Mouse (Mus musculus) lung, embryonic 14.5 days (tissue): ENCODE measurements at regions not wholly inside any gene's neighbourhood (a gene's known extent, or its start where the extent isn't known, plus 50 kb on each side); places are given as distances from the start of the nearest gene placed in this dataset.

Experiments used
- ATAC-seq: fragments of 200-750 bp; cut with Nextera tagmentation; 2 replicates; pipeline ENCODE4 v1.8.0; 2017; ENCODE audit warnings: mild to moderate bottlenecking, moderate TSS enrichment, moderate library complexity; ENCODE audit not compliant: insufficient read depth
- DNase-seq: peaks from one replicate; pipeline ENCODE4 v3.0.0-alpha.2; 2015
- H3K27ac ChIP-seq: fragments of 300-500 bp; sonication (generic); 2 replicates; pipeline ENCODE4 v1.5.1; 2014; ENCODE audit warnings: low read depth, mild to moderate bottlenecking, moderate library complexity
- H3K27me3 ChIP-seq: fragments of 300-500 bp; sonication (generic); 2 replicates; pipeline ENCODE4 v1.6.1; 2014; ENCODE audit warnings: low read length, control low read depth; ENCODE audit not compliant: insufficient read depth
- H3K36me3 ChIP-seq: fragments of 300-500 bp; sonication (generic); 2 replicates; pipeline ENCODE4 v1.6.1; 2014; ENCODE audit warnings: control low read depth; ENCODE audit not compliant: insufficient read depth
- H3K4me1 ChIP-seq: fragments of 300-500 bp; sonication (generic); 2 replicates; pipeline ENCODE4 v1.6.1; 2014; ENCODE audit warnings: antibody characterized with exemption, control low read depth; ENCODE audit not compliant: insufficient read depth
- H3K4me2 ChIP-seq: fragments of 300-500 bp; sonication (generic); 2 replicates; pipeline ENCODE4 v1.6.1; 2014; ENCODE audit warnings: mild to moderate bottlenecking
- H3K4me3 ChIP-seq: fragments of 300-500 bp; sonication (generic); 2 replicates; pipeline ENCODE4 v1.5.1; 2014; ENCODE audit warnings: low read depth, low read length
- H3K9ac ChIP-seq: fragments of 300-500 bp; sonication (generic); 2 replicates; pipeline ENCODE4 v1.6.1; 2014
- H3K9me3 ChIP-seq: fragments of 300-500 bp; sonication (generic); 2 replicates; pipeline ENCODE4 v1.6.1; 2016; ENCODE audit warnings: low read depth, low read length, control low read depth
- CTCF ChIP-seq: IDR thresholded peaks from 2 replicates; pipeline ENCODE4 v1.5.1; 2016; ENCODE audit warnings: antibody characterized with exemption, low read depth
- WGBS: fragments of 180-500 bp; shearing (Covaris S2); extraction: QIAGEN DNeasy Blood & Tissue Kit; methylation state at CpG from one replicate; pipeline ENCODE4 v1.1.7; 2014; 5-methylcytosine and 5-hydroxymethylcytosine counted together

- Histone ChIP-seq H3K27me3 (no peaks in the 10 kb centered on the region), H3K4me3 (no peak overlapping the region), H3K9me3 (no peaks in the 10 kb centered on the region), H3K36me3 (no peaks in the 10 kb centered on the region), H3K4me2 (no peak overlapping the region), H3K4me1 (no peaks in the 10 kb centered on the region), H3K9ac (no peak overlapping the region), H3K27ac (no peak overlapping the region)
- TF ChIP-seq CTCF = no peak
- ATAC-seq (no peak), DNase-seq (no peak)
- 76% methylated on average over 2 of the region's 2 CpGs for WGBS
Observed at GRCm38 (mm10) chr3:31440282-31440681, 130.1 kb upstream of the Slc7a14 start.

- ATAC-seq = no peak
- Histone ChIP-seq H3K27me3 (no peaks in the 10 kb centered on the region), H3K4me2 (no peak overlapping the region), H3K9me3 (no peaks in the 10 kb centered on the region), H3K36me3 (no peaks in the 10 kb centered on the region), H3K27ac (no peak overlapping the region), H3K4me3 (no peak overlapping the region), H3K4me1 (no peaks in the 10 kb centered on the region), H3K9ac (no peak overlapping the region)
- WGBS = 41% methylated on average over 3 of the region's 3 CpGs
- peak; percentile 69 for DNase-seq
- no peak for TF ChIP-seq CTCF
Observed at GRCm38 (mm10) chr3:31437970-31438369, 127.8 kb upstream of the Slc7a14 start.

GRCm38 (mm10) chr3:31435204-31435963 is 125.2 kb upstream of the Slc7a14 start:
- H3K4me1 ChIP-seq = no peaks in the 10 kb centered on the region
- H3K27ac ChIP-seq = no peak overlapping the region
- H3K9ac ChIP-seq = no peak overlapping the region
- DNase-seq (no peak), ATAC-seq (no peak)
- no peak overlapping the region for H3K4me2 ChIP-seq
- H3K36me3 ChIP-seq = no peaks in the 10 kb centered on the region
- no peaks in the 10 kb centered on the region for H3K9me3 ChIP-seq
- 60% methylated on average over 3 of the region's 3 CpGs for WGBS
- H3K27me3 ChIP-seq = no peaks in the 10 kb centered on the region
- H3K4me3 ChIP-seq = no peak overlapping the region
- TF ChIP-seq CTCF = no peak

GRCm38 (mm10) chr3:31433201-31433600 is 123.0 kb upstream of the Slc7a14 start:
- DNase-seq (no peak), ATAC-seq (no peak)
- WGBS = 83% methylated on average over 9 of the region's 9 CpGs
- no peak overlapping the region for H3K27ac ChIP-seq
- peak; percentile 35 for TF ChIP-seq CTCF
- H3K4me1 ChIP-seq = no peaks in the 10 kb centered on the region
- no peak overlapping the region for H3K4me2 ChIP-seq
- no peak overlapping the region for H3K9ac ChIP-seq
- no peaks in the 10 kb centered on the region for H3K27me3 ChIP-seq
- no peaks in the 10 kb centered on the region for H3K9me3 ChIP-seq
- no peaks in the 10 kb centered on the region for H3K36me3 ChIP-seq
- no peak overlapping the region for H3K4me3 ChIP-seq

- no peak for TF ChIP-seq CTCF
- no peak overlapping the region for H3K4me2 ChIP-seq
- 72% methylated on average over 14 of the region's 14 CpGs for WGBS
- H3K4me3 ChIP-seq = no peak overlapping the region
- no peaks in the 10 kb centered on the region for H3K9me3 ChIP-seq
- H3K4me1 ChIP-seq = no peaks in the 10 kb centered on the region
- no peak overlapping the region for H3K27ac ChIP-seq
- H3K36me3 ChIP-seq = no peaks in the 10 kb centered on the region
- H3K9ac ChIP-seq = no peak overlapping the region
- H3K27me3 ChIP-seq = no peaks in the 10 kb centered on the region
- ATAC-seq (no peak), DNase-seq (no peak)
Observed at GRCm38 (mm10) chr3:31423517-31423916, 113.3 kb upstream of the Slc7a14 start.

- Histone ChIP-seq H3K36me3 (no peaks in the 10 kb centered on the region), H3K27ac (no peak overlapping the region), H3K27me3 (no peaks in the 10 kb centered on the region), H3K9ac (no peak overlapping the region), H3K9me3 (no peaks in the 10 kb centered on the region), H3K4me1 (no peaks in the 10 kb centered on the region), H3K4me3 (no peak overlapping the region), H3K4me2 (no peak overlapping the region)
- no peak for ATAC-seq
- DNase-seq = no peak
- TF ChIP-seq CTCF = no peak
- 76% methylated on average over 4 of the region's 4 CpGs for WGBS
Observed at GRCm38 (mm10) chr3:31408802-31409201, 98.6 kb upstream of the Slc7a14 start.

- H3K27ac ChIP-seq = no peak overlapping the region
- ATAC-seq (no peak), DNase-seq (no peak)
- no peak overlapping the region for H3K4me3 ChIP-seq
- WGBS = 0% methylated on average over 1 of the region's 1 CpGs
- TF ChIP-seq CTCF = no peak
- H3K9ac ChIP-seq = no peak overlapping the region
- no peaks in the 10 kb centered on the region for H3K27me3 ChIP-seq
- H3K4me2 ChIP-seq = no peak overlapping the region
- no peaks in the 10 kb centered on the region for H3K4me1 ChIP-seq
- H3K9me3 ChIP-seq = no peaks in the 10 kb centered on the region
- no peaks in the 10 kb centered on the region for H3K36me3 ChIP-seq
Observed at GRCm38 (mm10) chr3:31405880-31406279, 95.7 kb upstream of the Slc7a14 start.
